Mouse (Mus musculus) intestine, embryonic 14.5 days (tissue): ENCODE measurements at regions not wholly inside any gene's neighbourhood (a gene's known extent, or its start where the extent isn't known, plus 50 kb on each side); places are given as distances from the start of the nearest gene placed in this dataset.

Experiments
- ATAC-seq: fragments of 200-750 bp; cut with Nextera tagmentation; replicated peaks from 2 replicates; pipeline ENCODE4 v1.8.0; 2017; ENCODE audit warnings: low read depth, moderate number of reproducible peaks, moderate TSS enrichment, moderate library complexity; ENCODE audit not compliant: low FRiP score, low TSS enrichment
- DNase-seq: peaks from one replicate; pipeline ENCODE4 v3.0.0-alpha.2; 2018; ENCODE audit warnings: low spot score
- H3K27ac ChIP-seq: fragments of 300-500 bp; sonication (generic); 2 replicates; pipeline ENCODE4 v1.5.1; 2014; ENCODE audit warnings: low read depth, mild to moderate bottlenecking, control low read depth
- H3K27me3 ChIP-seq: fragments of 300-500 bp; sonication (generic); replicated peaks from 2 replicates; pipeline ENCODE4 v1.6.1; 2014; ENCODE audit warnings: low read length, control low read depth; ENCODE audit not compliant: control insufficient read depth, insufficient read depth
- H3K36me3 ChIP-seq: fragments of 300-500 bp; sonication (generic); 2 replicates; pipeline ENCODE4 v1.6.1; 2014; ENCODE audit warnings: low read length, control low read depth; ENCODE audit not compliant: control insufficient read depth, insufficient read depth
- H3K4me1 ChIP-seq: fragments of 300-500 bp; sonication (generic); replicated peaks from 2 replicates; pipeline ENCODE4 v1.6.1; 2014; ENCODE audit warnings: low read length, control low read depth, mixed read lengths; ENCODE audit not compliant: control insufficient read depth, insufficient read depth
- H3K4me2 ChIP-seq: fragments of 300-500 bp; sonication (generic); 2 replicates; pipeline ENCODE4 v1.6.1; 2014; ENCODE audit warnings: low read length
- H3K4me3 ChIP-seq: fragments of 300-500 bp; sonication (generic); 2 replicates; pipeline ENCODE4 v1.5.1; 2014; ENCODE audit warnings: low read depth, low read length, control low read depth, mixed read lengths
- H3K9ac ChIP-seq: fragments of 300-500 bp; sonication (generic); 2 replicates; pipeline ENCODE4 v1.6.1; 2014; ENCODE audit warnings: mild to moderate bottlenecking, low read length
- H3K9me3 ChIP-seq: fragments of 300-500 bp; sonication (generic); 2 replicates; pipeline ENCODE4 v1.6.1; 2016; ENCODE audit warnings: low read length, control low read depth; ENCODE audit not compliant: control insufficient read depth
- WGBS: fragments of 180-500 bp; shearing (Covaris S2); extraction: QIAGEN DNeasy Blood & Tissue Kit; methylation state at CpG from one replicate; pipeline ENCODE4 v1.1.7; 2014; 5-methylcytosine and 5-hydroxymethylcytosine counted together

DNA sequence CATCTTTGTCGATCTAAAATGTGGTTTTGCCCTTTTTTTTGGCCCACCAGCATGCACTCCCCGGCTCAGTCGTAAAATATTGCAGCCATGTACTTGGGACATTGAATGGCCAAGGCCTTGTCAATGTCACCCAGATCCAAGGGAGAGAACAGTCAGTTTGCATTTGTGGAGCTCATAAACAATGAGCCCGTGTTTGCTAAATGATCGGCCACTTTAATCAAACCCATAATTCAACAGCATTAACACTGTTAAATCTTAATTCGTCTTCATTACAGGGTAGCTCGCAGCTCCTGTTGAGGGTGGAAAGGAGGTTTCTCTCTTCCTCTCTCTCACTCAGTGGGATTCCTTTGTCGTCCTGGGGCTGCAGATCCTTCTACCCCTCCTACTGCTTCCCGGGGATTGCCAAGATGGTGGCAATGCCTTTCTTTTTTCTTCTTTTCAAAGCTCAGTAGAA lies 69.0 kb upstream of the Ephb1 start:
- Histone ChIP-seq H3K36me3 (no peaks in the 10 kb centered on the region), H3K9ac (0 out of 2 replicates have a peak overlapping the region, but pooled peaks have one; percentile 16), H3K27me3 (no peaks in the 10 kb centered on the region), H3K4me2 (peak overlapping the region; percentile 42), H3K4me3 (no peak overlapping the region; the same call in 1 of the 2 replicates), H3K9me3 (no peaks in the 10 kb centered on the region), H3K27ac (peak overlapping the region; percentile 64), H3K4me1 (peaks cover 12% of the 10 kb centered on the region; the same call in 1 of the 2 replicates)
- ATAC-seq (no peak), DNase-seq (no peak)
- WGBS, result 30% methylated on average over 9 of the region's 9 CpGs

DNA sequence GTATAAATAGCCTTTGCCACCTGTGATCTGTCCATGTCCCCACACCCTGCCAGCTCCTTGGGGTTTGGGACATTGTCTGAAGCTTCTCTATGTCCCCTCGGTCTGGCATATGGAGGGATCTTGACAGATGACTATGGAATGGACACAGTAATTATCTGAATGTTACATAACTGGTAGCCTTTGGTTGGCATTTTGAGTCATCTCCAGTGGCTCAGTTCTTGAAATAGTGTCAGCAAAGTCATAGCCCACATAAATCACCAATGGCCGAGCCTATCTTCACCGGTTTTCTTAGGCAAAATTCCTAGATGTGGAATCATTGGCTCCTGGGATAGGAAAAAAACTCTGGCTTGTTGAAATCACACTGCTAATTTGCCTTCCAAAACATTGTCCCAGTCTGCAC lies 67.3 kb upstream of the Ephb1 start:
- peaks cover 3% of the 10 kb centered on the region; the same call in 1 of the 2 replicates for H3K9me3 ChIP-seq
- ATAC-seq, result no peak
- WGBS, result 87% methylated on average over 3 of the region's 3 CpGs

DNA sequence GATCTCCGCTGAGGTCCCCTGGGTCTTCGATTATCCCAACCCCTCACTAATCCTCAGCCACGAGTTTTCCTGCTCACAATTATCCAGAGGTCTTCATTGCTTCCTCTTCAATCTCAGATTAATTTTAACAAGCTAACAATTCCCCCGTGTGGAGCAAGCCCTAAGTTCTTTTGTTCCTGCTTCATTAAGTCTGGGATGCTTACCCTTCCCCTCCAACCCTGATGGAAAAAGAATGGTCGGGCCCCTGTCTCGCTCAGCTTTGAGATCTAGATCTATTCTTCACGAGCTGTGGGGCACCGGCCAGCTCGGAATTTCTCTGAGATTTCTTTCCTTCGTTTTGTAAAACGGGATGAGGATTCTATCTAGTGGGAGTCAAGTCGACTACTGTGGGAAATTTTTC lies 65.7 kb upstream of the Ephb1 start:
- WGBS, result 44% methylated on average over 12 of the region's 12 CpGs
- H3K27ac ChIP-seq, result no peak overlapping the region
- no peak overlapping the region for H3K9ac ChIP-seq
- peaks cover 5% of the 10 kb centered on the region; the same call in 1 of the 2 replicates for H3K9me3 ChIP-seq
- no peaks in the 10 kb centered on the region for H3K27me3 ChIP-seq
- no peak for DNase-seq
- peaks cover 12% of the 10 kb centered on the region; the same call in 1 of the 2 replicates for H3K4me1 ChIP-seq
- H3K4me3 ChIP-seq, result no peak overlapping the region
- no peaks in the 10 kb centered on the region for H3K36me3 ChIP-seq
- no peak for ATAC-seq
- H3K4me2 ChIP-seq, result no peak overlapping the region

More for the DNA sequence above, 67.3 kb upstream of the Ephb1 start:
- no peaks in the 10 kb centered on the region for H3K27me3 ChIP-seq
- no peak for DNase-seq
- H3K9ac ChIP-seq, result no peak overlapping the region
- H3K4me3 ChIP-seq, result no peak overlapping the region
- peaks cover 12% of the 10 kb centered on the region; the same call in 1 of the 2 replicates for H3K4me1 ChIP-seq
- H3K36me3 ChIP-seq, result no peaks in the 10 kb centered on the region
- H3K27ac ChIP-seq, result no peak overlapping the region
- no peak overlapping the region for H3K4me2 ChIP-seq

DNA sequence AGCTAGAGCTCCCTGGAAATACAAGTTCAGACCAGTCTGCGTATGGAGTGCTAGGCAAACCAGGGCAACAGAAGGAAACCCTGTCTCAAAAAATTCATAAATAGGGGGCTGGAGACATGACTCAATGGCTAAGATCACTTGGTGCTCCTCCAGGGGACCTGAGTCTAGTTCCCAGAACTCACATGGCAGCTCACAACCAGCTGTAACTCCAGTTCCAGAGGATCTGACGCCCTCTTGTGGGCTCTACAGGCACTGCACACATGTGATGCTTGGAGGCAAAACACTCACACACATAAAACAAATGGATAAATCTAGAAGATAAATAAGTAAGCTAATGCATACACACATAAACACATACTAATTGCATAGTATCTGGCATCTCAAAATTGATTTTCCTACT lies 59.1 kb upstream of the Ephb1 start:
- Histone ChIP-seq H3K36me3 (no peaks in the 10 kb centered on the region), H3K4me2 (no peak overlapping the region), H3K9me3 (peaks cover 5% of the 10 kb centered on the region; the same call in 1 of the 2 replicates), H3K4me3 (no peak overlapping the region), H3K27me3 (no peaks in the 10 kb centered on the region), H3K9ac (no peak overlapping the region), H3K27ac (no peak overlapping the region), H3K4me1 (no peaks in the 10 kb centered on the region)
- ATAC-seq (no peak), DNase-seq (no peak)
- 64% methylated on average over 2 of the region's 2 CpGs for WGBS

DNA sequence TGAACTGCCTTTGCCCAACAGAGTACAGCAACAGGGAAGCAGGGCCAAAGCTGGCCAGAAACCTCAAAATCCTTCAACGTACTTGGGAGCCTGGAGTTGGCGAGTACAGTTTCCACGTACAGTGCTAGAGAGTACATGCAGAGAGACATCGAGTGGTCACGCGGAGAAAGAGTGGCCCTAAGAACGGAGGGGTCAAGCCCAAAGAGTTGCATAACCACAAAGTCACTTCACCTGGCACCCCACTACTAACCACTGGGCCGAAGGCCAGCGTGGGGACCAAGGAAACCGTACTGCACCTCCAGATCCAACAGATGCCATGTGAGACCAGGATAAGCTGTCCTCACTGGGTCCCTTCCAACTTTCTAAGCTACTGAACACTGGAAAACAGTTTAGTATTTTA lies 56.2 kb upstream of the Ephb1 start:
- H3K27me3 ChIP-seq, result no peaks in the 10 kb centered on the region
- H3K4me1 ChIP-seq, result no peaks in the 10 kb centered on the region

DNA sequence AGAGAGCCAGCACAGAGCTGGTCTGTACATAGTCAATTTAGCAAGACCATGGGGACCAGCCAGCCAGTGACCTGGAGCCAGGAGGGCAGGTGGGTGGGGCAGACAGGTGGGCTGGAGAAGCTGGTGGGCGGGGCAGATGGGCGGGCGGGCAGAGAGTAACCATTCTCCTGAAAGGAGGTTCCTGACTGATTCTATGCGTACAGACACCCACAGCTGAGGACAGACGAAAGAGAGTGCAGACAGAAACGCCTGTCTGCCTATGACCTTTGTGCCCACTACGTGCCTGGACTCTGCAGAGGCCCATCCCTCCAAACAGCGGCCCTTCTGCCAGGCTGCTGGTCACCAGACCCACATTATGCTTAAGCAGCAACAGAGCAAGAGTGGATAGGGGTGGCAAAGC lies 51.5 kb upstream of the Ephb1 start:
- H3K4me2 ChIP-seq, result no peak overlapping the region
- no peaks in the 10 kb centered on the region for H3K36me3 ChIP-seq
- H3K4me3 ChIP-seq, result no peak overlapping the region
- H3K9ac ChIP-seq, result no peak overlapping the region
- H3K27ac ChIP-seq, result no peak overlapping the region
- no peaks in the 10 kb centered on the region for H3K27me3 ChIP-seq
- H3K9me3 ChIP-seq, result no peaks in the 10 kb centered on the region
- H3K4me1 ChIP-seq, result no peaks in the 10 kb centered on the region
- DNase-seq (no peak), ATAC-seq (no peak)
- 32% methylated on average over 8 of the region's 8 CpGs for whole genome bisulfite sequencing

More for the DNA sequence above, 56.2 kb upstream of the Ephb1 start:
- H3K9me3 ChIP-seq, result no peaks in the 10 kb centered on the region
- H3K4me2 ChIP-seq, result no peak overlapping the region
- H3K27ac ChIP-seq, result no peak overlapping the region
- ATAC-seq, result no peak
- no peak for DNase-seq
- no peak overlapping the region for H3K4me3 ChIP-seq
- no peak overlapping the region for H3K9ac ChIP-seq
- no peaks in the 10 kb centered on the region for H3K36me3 ChIP-seq
- 90% methylated on average over 10 of the region's 10 CpGs for WGBS
